Mouse (Mus musculus): Measurements from ENCODE around the gene Atp8b3.

DNA sequence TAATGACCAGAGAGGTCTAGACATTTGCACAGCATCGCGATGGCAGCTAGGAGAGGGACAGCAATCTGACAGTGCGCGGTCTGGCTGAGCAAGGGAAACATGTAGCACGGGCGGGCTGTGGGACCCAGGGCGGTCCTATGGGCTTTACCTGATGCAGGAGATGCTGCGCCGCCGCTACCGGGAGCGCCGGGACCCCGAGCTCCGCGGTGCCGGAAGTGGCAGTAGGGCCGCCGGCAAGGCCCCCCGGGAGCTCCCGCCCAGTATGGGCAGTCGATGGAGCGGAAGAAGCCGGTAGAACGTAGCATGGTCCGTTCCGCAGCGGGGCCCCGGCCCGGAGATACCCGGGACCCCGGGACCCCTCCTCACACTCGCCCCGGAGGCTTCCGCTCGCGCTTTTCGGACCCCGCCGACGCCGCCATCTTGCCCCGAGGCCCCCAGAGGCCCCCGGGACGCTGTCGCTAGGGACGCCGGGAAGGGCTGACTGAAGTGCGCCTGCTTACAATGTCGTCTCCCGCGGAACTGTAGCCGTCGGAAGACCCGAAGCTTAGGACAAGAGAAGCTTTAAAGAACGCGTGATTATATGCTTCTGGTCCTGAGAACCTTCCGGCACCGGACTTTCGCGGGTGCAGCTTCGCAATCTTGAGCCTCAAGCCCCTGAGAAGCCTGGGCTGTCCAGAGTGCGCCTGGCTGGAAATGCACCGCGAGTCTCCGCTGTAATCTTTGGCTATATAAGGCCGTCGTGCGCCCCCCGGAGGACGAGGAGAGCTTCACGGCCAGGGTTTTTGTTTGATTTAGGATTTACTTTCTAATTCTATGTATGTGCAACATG lies 22.4 kb upstream of the Atp8b3 start, which contains the start of gene Rexo1:
- TF ChIP-seq POLR2A (IDR thresholded peaks at IDR 0.05; ENCODE audit: borderline replicate concordance, extremely low read depth, insufficient read depth, insufficient read length, poor library complexity, severe bottlenecking) (peak; percentile 37; the same call in 1 of the 2 replicates), CTCF (IDR thresholded peaks at IDR 0.05; ENCODE audit: borderline replicate concordance, extremely low read depth, insufficient read depth, insufficient read length) (peak; percentile 89)

Data from brain, embryonic 14.5 days (tissue).